Mouse (Mus musculus) midbrain, embryonic 11.5 days (tissue): ENCODE measurements at regions not wholly inside any gene's neighbourhood (a gene's known extent, or its start where the extent isn't known, plus 50 kb on each side); places are given as distances from the start of the nearest gene placed in this dataset.

ENCODE experiments used
- ATAC-seq: fragments of 200-750 bp; cut with Nextera tagmentation; 2 replicates; pipeline ENCODE4 v1.8.0; 2017; ENCODE audit warnings: moderate TSS enrichment, moderate library complexity; ENCODE audit not compliant: low FRiP score
- DNase-seq: peaks from one replicate; pipeline ENCODE4 v3.0.0; 2015; ENCODE audit warnings: low spot score; ENCODE audit errors: missing footprints
- H3K27ac ChIP-seq: fragments of 300-500 bp; sonication (generic); 2 replicates; pipeline ENCODE4 v1.5.1; 2014; ENCODE audit warnings: low read depth, low read length
- H3K27me3 ChIP-seq: fragments of 300-500 bp; sonication (generic); 2 replicates; pipeline ENCODE4 v1.6.1; 2014; ENCODE audit warnings: mild to moderate bottlenecking, low read length, moderate library complexity, mixed read lengths; ENCODE audit not compliant: control insufficient read depth, insufficient read depth
- H3K36me3 ChIP-seq: fragments of 300-500 bp; sonication (generic); 2 replicates; pipeline ENCODE4 v1.6.1; 2014; ENCODE audit warnings: mild to moderate bottlenecking, low read length, moderate library complexity, mixed read lengths; ENCODE audit not compliant: control insufficient read depth, insufficient read depth
- H3K4me1 ChIP-seq: fragments of 300-500 bp; sonication (generic); 2 replicates; pipeline ENCODE4 v1.6.1; 2014; ENCODE audit warnings: low read length; ENCODE audit not compliant: control insufficient read depth, insufficient read depth
- H3K4me2 ChIP-seq: fragments of 300-500 bp; sonication (generic); 2 replicates; pipeline ENCODE4 v1.6.1; 2014; ENCODE audit warnings: mild to moderate bottlenecking, moderate library complexity
- H3K4me3 ChIP-seq: fragments of 300-500 bp; sonication (generic); 2 replicates; pipeline ENCODE4 v1.5.1; 2014; ENCODE audit warnings: low read depth, low read length
- H3K9ac ChIP-seq: fragments of 300-500 bp; sonication (generic); 2 replicates; pipeline ENCODE4 v1.6.1; 2014; ENCODE audit warnings: low read length
- H3K9me3 ChIP-seq: fragments of 300-500 bp; sonication (generic); 2 replicates; pipeline ENCODE4 v1.6.1; 2016; ENCODE audit warnings: low read length; ENCODE audit not compliant: control insufficient read depth
- WGBS: fragments of 180-500 bp; shearing (Covaris S2); extraction: QIAGEN DNeasy Blood & Tissue Kit; methylation state at CpG from one replicate; pipeline ENCODE4 v1.1.7; 2014; 5-methylcytosine and 5-hydroxymethylcytosine counted together

DNA sequence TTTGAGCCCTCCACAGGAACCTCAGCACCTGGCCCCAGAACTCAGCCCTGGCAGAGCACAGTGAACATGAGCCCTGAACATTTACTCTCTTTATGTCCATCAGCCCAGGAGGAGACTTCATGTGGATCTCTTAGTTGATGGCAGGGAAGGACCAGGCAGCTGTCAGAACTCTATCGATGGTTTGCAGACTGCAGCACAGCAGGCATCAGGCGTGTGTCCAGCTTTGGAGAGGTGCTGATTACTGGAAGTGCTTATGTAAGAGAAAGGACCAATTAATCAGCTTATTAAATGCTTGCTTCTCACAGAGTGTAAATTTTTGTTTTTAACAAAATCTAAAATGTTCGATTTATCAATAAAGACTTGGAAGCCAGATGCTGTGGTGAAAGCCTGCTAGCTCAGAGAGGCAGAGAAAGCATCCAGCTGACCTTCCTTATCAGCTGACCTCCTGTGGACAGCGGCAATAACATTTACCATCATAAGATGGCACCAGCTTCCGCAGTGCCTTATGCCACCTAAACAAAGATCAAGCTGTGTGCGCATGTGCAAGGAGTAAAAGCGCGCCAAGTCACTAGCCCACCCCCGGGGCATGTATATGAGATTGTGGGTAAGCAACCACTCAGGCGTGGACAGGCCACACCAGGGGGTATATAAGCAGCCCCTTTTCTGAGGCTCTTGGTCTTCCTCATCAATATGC, 105.8 kb downstream of the Klhl6 start:
- ATAC-seq (no peak), DNase-seq (no peak)
- H3K27me3 ChIP-seq, result no peaks in the 10 kb centered on the region
- H3K9ac ChIP-seq, result no peak overlapping the region
- no peaks in the 10 kb centered on the region for H3K9me3 ChIP-seq
- H3K27ac ChIP-seq, result no peak overlapping the region
- H3K4me2 ChIP-seq, result no peak overlapping the region
- WGBS, result 65% methylated on average over 10 of the region's 10 CpGs
- no peaks in the 10 kb centered on the region for H3K36me3 ChIP-seq
- H3K4me3 ChIP-seq, result no peak overlapping the region
- H3K4me1 ChIP-seq, result no peaks in the 10 kb centered on the region; the same call in 1 of the 2 replicates

GRCm38 (mm10) chr16:19882961-19883360, 99.9 kb downstream of the Klhl6 start:
- no peak overlapping the region for H3K27ac ChIP-seq
- H3K9ac ChIP-seq, result no peak overlapping the region
- DNase-seq (no peak), ATAC-seq (no peak)
- no peaks in the 10 kb centered on the region for H3K27me3 ChIP-seq
- no peak overlapping the region for H3K4me3 ChIP-seq
- no peaks in the 10 kb centered on the region for H3K4me1 ChIP-seq
- no peaks in the 10 kb centered on the region for H3K9me3 ChIP-seq
- 93% methylated on average over 3 of the region's 3 CpGs for WGBS
- no peak overlapping the region for H3K4me2 ChIP-seq
- no peaks in the 10 kb centered on the region for H3K36me3 ChIP-seq

- ATAC-seq (peak; percentile 30; the same call in 1 of the 2 replicates), DNase-seq (no peak)
- Histone ChIP-seq H3K27me3 (no peaks in the 10 kb centered on the region), H3K4me2 (no peak overlapping the region), H3K9ac (no peak overlapping the region), H3K4me3 (no peak overlapping the region), H3K4me1 (no peaks in the 10 kb centered on the region), H3K9me3 (no peaks in the 10 kb centered on the region), H3K36me3 (no peaks in the 10 kb centered on the region), H3K27ac (no peak overlapping the region)
- 50% methylated on average over 9 of the region's 9 CpGs for WGBS
These were observed 98.9 kb downstream of the Klhl6 start for GRCm38 (mm10) chr16:19883776-19884513.

DNA sequence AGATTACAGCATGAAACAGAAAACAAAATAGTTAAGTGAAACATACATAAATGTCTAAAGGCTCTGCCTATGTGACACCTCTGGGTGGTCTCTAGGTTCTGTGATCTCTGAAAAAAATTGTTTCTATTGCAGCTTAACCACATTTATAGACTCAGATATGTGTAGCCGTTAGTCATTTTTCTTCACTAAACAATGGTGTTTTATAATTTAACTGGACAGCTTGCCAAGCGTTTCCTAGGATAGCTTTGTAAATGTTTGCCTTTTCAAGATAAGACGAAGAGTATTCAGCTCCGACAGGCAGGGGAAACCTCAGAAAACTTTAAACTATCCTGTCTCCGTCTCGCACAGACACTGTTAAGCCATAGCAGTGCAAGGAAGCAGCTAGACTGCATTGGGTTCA, 98.3 kb downstream of the Klhl6 start:
- ATAC-seq (no peak), DNase-seq (no peak)
- no peaks in the 10 kb centered on the region for H3K36me3 ChIP-seq
- no peaks in the 10 kb centered on the region for H3K27me3 ChIP-seq
- WGBS, result 81% methylated on average over 6 of the region's 6 CpGs
- no peaks in the 10 kb centered on the region for H3K4me1 ChIP-seq
- no peaks in the 10 kb centered on the region for H3K9me3 ChIP-seq
- no peak overlapping the region for H3K9ac ChIP-seq
- H3K4me2 ChIP-seq, result no peak overlapping the region
- H3K27ac ChIP-seq, result no peak overlapping the region
- no peak overlapping the region for H3K4me3 ChIP-seq

- H3K4me2 ChIP-seq, result no peak overlapping the region
These were observed 96.2 kb downstream of the Klhl6 start for GRCm38 (mm10) chr16:19886596-19886995.

DNA sequence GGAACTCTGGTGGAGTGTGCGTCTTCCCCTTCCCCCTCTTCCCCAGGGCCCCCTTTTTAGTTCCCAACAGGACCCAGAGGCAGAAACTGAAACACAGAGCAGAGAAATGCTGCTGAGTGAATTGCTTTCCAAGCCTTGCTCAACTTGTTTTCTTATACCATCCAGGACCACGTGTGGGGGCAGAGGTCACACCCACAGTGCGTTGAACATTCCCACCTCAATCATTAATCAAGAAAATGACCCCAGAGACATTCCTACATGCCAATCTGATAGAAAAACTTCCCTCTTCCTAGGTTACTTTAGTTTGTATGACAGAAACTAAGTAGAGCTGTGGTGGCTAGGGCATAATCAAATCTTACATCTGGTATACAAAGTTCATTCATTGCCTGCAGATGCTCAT, 93.3 kb downstream of the Klhl6 start:
- 67% methylated on average over 3 of the region's 3 CpGs for WGBS
- Histone ChIP-seq H3K27me3 (no peaks in the 10 kb centered on the region), H3K9ac (no peak overlapping the region), H3K4me2 (no peak overlapping the region), H3K27ac (no peak overlapping the region), H3K9me3 (no peaks in the 10 kb centered on the region), H3K4me3 (no peak overlapping the region), H3K4me1 (no peaks in the 10 kb centered on the region), H3K36me3 (no peaks in the 10 kb centered on the region)
- ATAC-seq, result no peak
- no peak for DNase-seq

More at GRCm38 (mm10) chr16:19886596-19886995, 96.2 kb downstream of the Klhl6 start:
- H3K4me3 ChIP-seq, result no peak overlapping the region
- H3K4me1 ChIP-seq, result no peaks in the 10 kb centered on the region
- no peak for DNase-seq
- no peaks in the 10 kb centered on the region for H3K36me3 ChIP-seq
- no peak for ATAC-seq
- no peaks in the 10 kb centered on the region for H3K27me3 ChIP-seq
- no peak overlapping the region for H3K9ac ChIP-seq
- H3K27ac ChIP-seq, result no peak overlapping the region
- H3K9me3 ChIP-seq, result no peaks in the 10 kb centered on the region

- H3K36me3 ChIP-seq, result no peaks in the 10 kb centered on the region
- no peak overlapping the region for H3K4me3 ChIP-seq
- H3K9me3 ChIP-seq, result no peaks in the 10 kb centered on the region
- 91% methylated on average over 3 of the region's 3 CpGs for WGBS
- no peak overlapping the region for H3K4me2 ChIP-seq
- DNase-seq (no peak), ATAC-seq (no peak)
- H3K4me1 ChIP-seq, result no peaks in the 10 kb centered on the region
- no peaks in the 10 kb centered on the region for H3K27me3 ChIP-seq
- no peak overlapping the region for H3K9ac ChIP-seq
- no peak overlapping the region for H3K27ac ChIP-seq
These were observed 91.4 kb downstream of the Klhl6 start for GRCm38 (mm10) chr16:19891441-19891840.

DNA sequence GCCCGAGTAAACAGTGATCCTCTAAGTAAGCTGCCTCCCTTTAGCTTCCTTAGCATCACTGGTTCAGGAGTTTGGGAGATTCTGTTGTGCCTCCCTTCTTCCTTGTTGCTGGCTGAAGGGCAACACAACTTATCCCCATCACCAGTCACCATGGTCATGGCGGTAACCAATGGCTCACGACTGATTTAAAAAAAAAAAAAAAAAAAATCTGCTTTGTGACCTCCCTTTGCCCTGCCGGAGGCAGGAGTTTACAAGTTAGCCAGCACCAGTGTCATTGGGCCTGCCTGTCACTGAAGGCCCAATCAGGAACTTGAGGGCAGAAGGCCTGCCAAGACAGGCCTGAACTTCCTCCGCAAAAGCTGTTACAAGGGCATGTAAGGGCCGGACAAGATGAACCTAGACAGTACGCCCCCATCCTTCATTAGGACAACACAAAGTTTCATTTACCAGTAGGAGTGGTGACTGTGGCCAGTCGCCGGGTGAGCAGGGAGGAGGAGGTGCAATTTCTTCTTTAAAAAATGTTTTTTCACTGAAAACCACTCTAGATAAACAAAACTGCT, 88.3 kb downstream of the Klhl6 start:
- Histone ChIP-seq H3K36me3 (no peaks in the 10 kb centered on the region), H3K27ac (no peak overlapping the region), H3K4me2 (no peak overlapping the region), H3K27me3 (no peaks in the 10 kb centered on the region), H3K9ac (no peak overlapping the region), H3K4me3 (no peak overlapping the region), H3K4me1 (no peaks in the 10 kb centered on the region), H3K9me3 (no peaks in the 10 kb centered on the region)
- WGBS, result 89% methylated on average over 9 of the region's 9 CpGs
- ATAC-seq (no peak), DNase-seq (no peak)
